ENCODE assay signal across 17 mouse cellular contexts in genomic region chr9:103709694-103710093, GRCm38 (mm10). TPM values are rescaled to one million over a fixed set of nuclear protein-coding genes. Genes with fewer than 3 reads are reported as not detected.
DNase-seq lines count a peak whose midpoint lies in the region; ATAC-seq and TF ChIP-seq lines count a peak whose summit lies in the region.
"Had no signal": no experiment of that assay in that cellular context is flagged by ENCODE, and none has a peak within 500 bp of the region (broad histone marks: within the 10 kb centered on the region; RNA-seq: fewer than 3 reads in every experiment).

No protein-coding gene starts in this region.

- DNase-seq in cerebellum, adult 2 months, result no peak
- no peak for DNase-seq in cerebellum, postnatal 36 days
- no peak for DNase-seq in heart, adult 2 months
- peak; percentile 33 for DNase-seq in midbrain, embryonic 11.5 days (ENCODE audit: low spot score, missing footprints)
- no peak for DNase-seq in adrenal gland, postnatal 25 days
- DNase-seq: gastrocnemius, postnatal 36 days; heart, postnatal 10 days; kidney, adult 18-20 months; retina, postnatal 1 day had no signal

- H3K27ac ChIP-seq in cerebellum, adult 2 months (ENCODE audit: insufficient read depth, low read length), result 0 out of 2 replicates have a peak overlapping the region, but pooled peaks have one; percentile 33
- 0 out of 2 replicates have a peak overlapping the region, but pooled peaks have one; percentile 9 for H3K27ac ChIP-seq in heart, embryonic 16.5 days (ENCODE audit: low read length)
- no peak overlapping the region for H3K27ac ChIP-seq in heart, adult 2 months
- no peak overlapping the region for H3K27ac ChIP-seq in midbrain, embryonic 11.5 days (ENCODE audit: low read depth, low read length)
- no peak overlapping the region for H3K27ac ChIP-seq in midbrain, embryonic 15.5 days
- H3K27ac ChIP-seq: limb, embryonic 12.5 days; liver, embryonic 15.5 days had no signal

- H3K4me1 ChIP-seq in cerebellum, adult 2 months (ENCODE audit: control insufficient read depth, insufficient read depth, low read length), result peaks cover 16% of the 10 kb centered on the region; the same call in 1 of the 2 replicates
- H3K4me1 ChIP-seq in heart, embryonic 16.5 days (ENCODE audit: control insufficient read depth, insufficient read depth, low read length), result peaks cover 40% of the 10 kb centered on the region
- H3K4me1 ChIP-seq in heart, adult 2 months (ENCODE audit: control insufficient read depth, insufficient read depth, low read length), result no peaks in the 10 kb centered on the region
- no peaks in the 10 kb centered on the region for H3K4me1 ChIP-seq in midbrain, embryonic 11.5 days (ENCODE audit: control insufficient read depth, insufficient read depth, low read length)
- no peaks in the 10 kb centered on the region for H3K4me1 ChIP-seq in midbrain, embryonic 15.5 days
- H3K4me1 ChIP-seq: liver, embryonic 15.5 days; megakaryocyte, embryonic 14.5 days had no signal

- H3K9me3 ChIP-seq in heart, embryonic 16.5 days (replicated peaks; ENCODE audit: control insufficient read depth, low read length), result no peaks in the 10 kb centered on the region; the same call in 1 of the 2 replicates
- H3K9me3 ChIP-seq in midbrain, embryonic 11.5 days (ENCODE audit: control insufficient read depth, low read length), result no peaks in the 10 kb centered on the region
- H3K9me3 ChIP-seq in midbrain, embryonic 15.5 days, result no peaks in the 10 kb centered on the region
- H3K9me3 ChIP-seq: limb, embryonic 12.5 days; liver, embryonic 15.5 days had no signal

- no peak for TF ChIP-seq CTCF in cerebellum, adult 2 months (IDR thresholded peaks at IDR 0.05; ENCODE audit: borderline replicate concordance, insufficient read depth, low read depth, low read length)
- TF ChIP-seq CTCF in heart, adult 2 months (IDR thresholded peaks at IDR 0.05), result no peak

- intact Hi-C loops in heart, adult 2 months (cut with DNase I), result no loop called here

- no peak overlapping the region for H3K9ac ChIP-seq in heart, embryonic 16.5 days (ENCODE audit: low read length)
- no peak overlapping the region for H3K9ac ChIP-seq in heart, adult 2 months (ENCODE audit: low read depth, low read length)
- no peak overlapping the region for H3K9ac ChIP-seq in midbrain, embryonic 11.5 days (ENCODE audit: low read length)
- H3K9ac ChIP-seq in midbrain, embryonic 15.5 days, result no peak overlapping the region
- H3K9ac ChIP-seq: limb, embryonic 12.5 days; liver, embryonic 15.5 days had no signal

- 0 out of 2 replicates have a peak, but pooled peaks have one; percentile 35 for ATAC-seq in heart, embryonic 16.5 days (replicated peaks; ENCODE audit: extremely low read depth, insufficient read depth, low FRiP score)
- no peak for ATAC-seq in midbrain, embryonic 11.5 days (ENCODE audit: low FRiP score)
- no peak for ATAC-seq in midbrain, embryonic 15.5 days (replicated peaks)
- no peak for ATAC-seq in erythroid progenitor cell, adult 5-6 weeks (replicated peaks; ENCODE audit: low FRiP score, poor library complexity, severe bottlenecking)
- ATAC-seq: hindbrain, embryonic 16.5 days; Patski had no signal

- no peak for TF ChIP-seq POLR2A in cerebellum, adult 2 months (IDR thresholded peaks at IDR 0.05; ENCODE audit: borderline replicate concordance, insufficient read depth, low read length)
- no peak for TF ChIP-seq POLR2A in heart, adult 2 months (IDR thresholded peaks at IDR 0.05; ENCODE audit: insufficient read depth, low read depth, low read length)

- H3K4me3 ChIP-seq in cerebellum, adult 2 months (replicated peaks; ENCODE audit: insufficient read depth, low read depth, low read length), result no peak overlapping the region
- H3K4me3 ChIP-seq in heart, embryonic 16.5 days (ENCODE audit: low read length), result no peak overlapping the region
- H3K4me3 ChIP-seq in heart, adult 2 months, result no peak overlapping the region
- no peak overlapping the region for H3K4me3 ChIP-seq in midbrain, embryonic 11.5 days (ENCODE audit: low read depth, low read length)
- H3K4me3 ChIP-seq in midbrain, embryonic 15.5 days, result no peak overlapping the region
- H3K4me3 ChIP-seq: limb, embryonic 12.5 days; liver, embryonic 15.5 days; megakaryocyte, embryonic 14.5 days had no signal

- no peak for TF ChIP-seq EP300 in heart, adult 2 months (IDR thresholded peaks at IDR 0.05; ENCODE audit: insufficient read depth, low read depth, low read length)

- H3K79me2 ChIP-seq in heart, adult 2 months (replicated peaks; ENCODE audit: control insufficient read depth, insufficient read depth, low read length), result no peaks in the 10 kb centered on the region

- no peaks in the 10 kb centered on the region for H3K27me3 ChIP-seq in cerebellum, adult 2 months (ENCODE audit: control insufficient read depth, insufficient read depth, low read length)
- H3K27me3 ChIP-seq in heart, embryonic 16.5 days (ENCODE audit: control insufficient read depth, insufficient read depth, low read length), result no peaks in the 10 kb centered on the region
- no peaks in the 10 kb centered on the region for H3K27me3 ChIP-seq in heart, adult 2 months (ENCODE audit: control insufficient read depth, insufficient read depth, low read length)
- H3K27me3 ChIP-seq in midbrain, embryonic 11.5 days (ENCODE audit: control insufficient read depth, insufficient read depth, low read length), result no peaks in the 10 kb centered on the region
- H3K27me3 ChIP-seq in midbrain, embryonic 15.5 days (replicated peaks), result no peaks in the 10 kb centered on the region
- H3K27me3 ChIP-seq: limb, embryonic 12.5 days; liver, embryonic 15.5 days had no signal

- no peak overlapping the region for H3K4me2 ChIP-seq in heart, embryonic 16.5 days (ENCODE audit: low read depth, low read length)
- H3K4me2 ChIP-seq in midbrain, embryonic 11.5 days, result no peak overlapping the region
- no peak overlapping the region for H3K4me2 ChIP-seq in midbrain, embryonic 15.5 days
- H3K4me2 ChIP-seq: limb, embryonic 12.5 days; liver, embryonic 15.5 days had no signal

- WGBS in cerebellum, adult 2 months, result 25% methylated on average over 3 of the region's 3 CpGs
- WGBS in heart, embryonic 16.5 days, result 24% methylated on average over 3 of the region's 3 CpGs
- 23% methylated on average over 3 of the region's 3 CpGs for WGBS in heart, adult 2 months
- WGBS in midbrain, embryonic 11.5 days, result 62% methylated on average over 3 of the region's 3 CpGs
- 79% methylated on average over 3 of the region's 3 CpGs for WGBS in midbrain, embryonic 15.5 days

- H3K36me3 ChIP-seq in heart, embryonic 16.5 days (ENCODE audit: control insufficient read depth, insufficient read depth), result 0 out of 2 replicates have a peak, but pooled peaks cover 2% of the 10 kb centered on the region
- no peaks in the 10 kb centered on the region for H3K36me3 ChIP-seq in heart, adult 2 months (ENCODE audit: control insufficient read depth, insufficient read depth, low read length)
- H3K36me3 ChIP-seq in midbrain, embryonic 11.5 days (ENCODE audit: control insufficient read depth, insufficient read depth, low read length), result no peaks in the 10 kb centered on the region
- H3K36me3 ChIP-seq in midbrain, embryonic 15.5 days (replicated peaks), result no peaks in the 10 kb centered on the region
- H3K36me3 ChIP-seq: limb, embryonic 12.5 days; liver, embryonic 15.5 days had no signal

RNA-seq across cellular contexts. Expression of gene Tmem108, which starts 51.9 kb away (rescaled TPM):
- polyA plus RNA-seq in cerebellum, adult 2 months (2012; rRNA removed), result 32.3 and 37.8 TPM in 2 replicates
- polyA plus RNA-seq in heart, embryonic 16.5 days (2015; fragmentation: Nextera tagmentation; extraction: Ambion mirVana), result 38.9 and 44.8 TPM in 2 replicates
- total RNA-seq in heart, adult 2 months (2021), result 1 to 10 TPM; 4.6 to 4.7 TPM
- 8.7 and 9.1 TPM in 2 replicates for polyA plus RNA-seq in heart, adult 2 months (2012; rRNA removed)
- polyA plus RNA-seq in midbrain, embryonic 11.5 days (2014; fragmentation: Nextera tagmentation; extraction: Ambion mirVana), result 12.0 and 13.0 TPM in 2 replicates
- polyA plus RNA-seq in midbrain, embryonic 15.5 days (2015; fragmentation: Nextera tagmentation; extraction: Ambion mirVana), result 28.5 and 33.0 TPM in 2 replicates
- total RNA-seq in adrenal gland, postnatal 25 days (2021), result 2.7 and 4.4 TPM in 2 replicates
- total RNA-seq in erythroid progenitor cell, adult 5-6 weeks (2015; ENCODE audit: low replicate concordance), result 2.9 TPM in 1 of 2 replicates, not detected in the other
- 2.4 TPM in 1 of 2 replicates, not detected in the other for total RNA-seq in erythroid progenitor cell, adult 5-6 weeks (2017; ENCODE audit: low replicate concordance)
- total RNA-seq: gastrocnemius, postnatal 36 days had no signal
- polyA plus RNA-seq: Patski had no signal

Comparison
In these comparisons a context has a peak if more than half of its experiments do, and no peak if none do; other contexts are left out.
1. H3K27ac ChIP-seq: peak in cerebellum, adult 2 months (single experiment) and heart, embryonic 16.5 days (single experiment); none in heart, adult 2 months (single experiment), midbrain, embryonic 11.5 days (single experiment) and midbrain, embryonic 15.5 days (single experiment).